In genomic region chr3:67372194-67372593, GRCm38 (mm10) we compare ENCODE assay signal across 27 mouse cellular contexts. TPM values are rescaled to one million over a fixed set of nuclear protein-coding genes. Genes with fewer than 3 reads are reported as not detected.
"Had no signal": no experiment of that assay in that cellular context is flagged by ENCODE, and none has a peak within 500 bp of the region (broad histone marks: within the 10 kb centered on the region; RNA-seq: fewer than 3 reads in every experiment).

No protein-coding gene starts in this region.

- ATAC-seq: liver, embryonic 12.5 days; midbrain, embryonic 15.5 days had no signal

- H3K9me3 ChIP-seq: limb, embryonic 10.5 days; limb, embryonic 13.5 days; liver, embryonic 12.5 days; liver, embryonic 15.5 days; lung, embryonic 15.5 days; megakaryocyte, embryonic 14.5 days; midbrain, embryonic 10.5 days; midbrain, embryonic 15.5 days; neural tube, embryonic 13.5 days; stomach, embryonic 15.5 days had no signal

- H3K4me2 ChIP-seq: limb, embryonic 13.5 days; liver, embryonic 12.5 days; liver, embryonic 15.5 days; lung, embryonic 15.5 days; midbrain, embryonic 15.5 days; neural tube, embryonic 13.5 days; stomach, embryonic 15.5 days had no signal

- H3K9ac ChIP-seq: limb, embryonic 13.5 days; liver, embryonic 12.5 days; liver, embryonic 15.5 days; lung, embryonic 15.5 days; midbrain, embryonic 15.5 days; neural tube, embryonic 13.5 days; stomach, embryonic 15.5 days had no signal

- H3K27ac ChIP-seq: kidney, postnatal 0 days; layer of hippocampus, adult 2 months; limb, embryonic 10.5 days; limb, embryonic 13.5 days; liver, embryonic 12.5 days; liver, embryonic 15.5 days; lung, embryonic 15.5 days; midbrain, embryonic 10.5 days; midbrain, embryonic 15.5 days; neural tube, embryonic 13.5 days; stomach, embryonic 15.5 days had no signal

- H3K36me3 ChIP-seq: limb, embryonic 10.5 days; limb, embryonic 13.5 days; liver, embryonic 12.5 days; liver, embryonic 15.5 days; lung, embryonic 15.5 days; midbrain, embryonic 10.5 days; midbrain, embryonic 15.5 days; neural tube, embryonic 13.5 days; stomach, embryonic 15.5 days had no signal

- H3K4me1 ChIP-seq: neural tube, embryonic 13.5 days; stomach, embryonic 15.5 days had no signal

- H3K4me3 ChIP-seq: layer of hippocampus, adult 2 months; limb, embryonic 10.5 days; limb, embryonic 13.5 days; liver, embryonic 12.5 days; liver, embryonic 15.5 days; lung, embryonic 15.5 days; megakaryocyte, embryonic 14.5 days; midbrain, embryonic 10.5 days; midbrain, embryonic 15.5 days; neural tube, embryonic 13.5 days; stomach, embryonic 15.5 days had no signal

- H3K27me3 ChIP-seq: stomach, embryonic 15.5 days had no signal

- DNase-seq: layer of hippocampus, adult 9-11 months; liver; lung, adult 18-20 months; lung, postnatal 10 days; lung, postnatal 36 days; retina, postnatal 1 day; right cerebral cortex, postnatal 25 days; spleen, adult 18-20 months; thymus, postnatal 25 days had no signal

RNA-seq across cellular contexts. Expression of gene Mlf1, which starts 1.7 kb away (rescaled TPM):
- total RNA-seq: neutrophil, adult 5-6 weeks had no signal

RNA-seq across cellular contexts. Expression of gene Gm17402, which starts 2.8 kb away (rescaled TPM):
- total RNA-seq: layer of hippocampus, adult 2 months; layer of hippocampus, postnatal 25 days; left cerebral cortex, adult 18-20 months; left cerebral cortex, postnatal 25 days; neutrophil, adult 5-6 weeks had no signal
- polyA plus RNA-seq: kidney, postnatal 0 days; large intestine, adult 2 months; limb, embryonic 10.5 days; limb, embryonic 13.5 days; liver, embryonic 12.5 days; liver, embryonic 15.5 days; lung, embryonic 15.5 days; midbrain, embryonic 10.5 days; midbrain, embryonic 15.5 days; neural tube, embryonic 13.5 days; stomach, embryonic 15.5 days; thymus, postnatal 0 days had no signal
